Mouse (Mus musculus) monocyte, adult 5-6 weeks (primary cell): ENCODE data around the gene Saxo2. TPM values are rescaled to one million over a fixed set of nuclear protein-coding genes. Genes with fewer than 3 reads are reported as not detected.

Source experiments
- ATAC-seq: fragments of 153-309, 156-312 bp; replicated peaks from 2 replicates; pipeline ENCODE4 v1.8.0; 2017; ENCODE audit warnings: mild to moderate bottlenecking; ENCODE audit not compliant: low TSS enrichment, insufficient number of reproducible peaks, severe bottlenecking, poor library complexity, low FRiP score
- total RNA-seq: library from RNA; stranded (forward); fragments of 200-1000, 200-491, 200-594 nt; gene quantifications from 3 replicates; pipeline ENCODE4 v1.2.3, GENCODE M21; 2017

Gene Saxo2
- not detected in 3 replicates for total RNA-seq

DNA sequence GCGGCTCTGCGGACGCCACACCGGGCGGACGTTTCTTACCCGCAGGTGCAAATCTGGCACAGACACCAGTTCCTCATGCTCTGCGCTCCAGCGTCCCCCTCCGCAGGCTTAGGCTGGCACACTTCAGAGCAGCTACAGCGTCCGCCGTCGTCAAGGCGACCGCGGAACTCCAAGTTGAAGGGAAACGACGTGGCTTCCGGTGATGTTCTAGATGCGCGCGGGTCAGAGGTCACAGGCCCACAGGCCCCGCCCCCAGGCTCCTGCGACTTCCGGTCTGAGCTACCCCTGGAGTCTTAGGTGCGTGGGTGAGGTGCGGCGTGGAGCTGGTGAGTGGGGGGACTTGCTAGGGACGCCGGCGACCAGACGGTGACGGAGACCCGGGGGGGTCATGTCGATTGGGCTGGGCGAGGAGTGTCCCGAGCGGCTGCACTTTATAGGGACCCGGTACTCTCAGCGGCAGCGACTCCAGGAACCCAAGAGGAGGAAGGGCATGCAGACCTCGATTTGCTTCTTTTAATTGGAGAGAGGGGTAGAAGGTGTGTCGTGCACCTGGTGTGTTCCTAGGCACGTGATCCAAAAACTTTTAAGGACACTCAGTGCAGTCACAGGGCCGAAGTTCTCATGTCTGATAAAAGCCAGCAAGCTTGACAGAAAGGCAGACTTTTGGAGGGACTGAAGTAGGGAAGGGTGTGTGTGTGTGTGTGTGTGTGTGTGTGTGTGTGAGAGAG is at the start of gene Saxo2, which contains the start of gene Efl1:
Saxo2 (minus strand) TSS at position 176 of the 728 bp plus-strand sequence.
Efl1 (plus strand) TSS at position 262 of the 728 bp plus-strand sequence.
- ATAC-seq, result peak; percentile 99

DNA sequence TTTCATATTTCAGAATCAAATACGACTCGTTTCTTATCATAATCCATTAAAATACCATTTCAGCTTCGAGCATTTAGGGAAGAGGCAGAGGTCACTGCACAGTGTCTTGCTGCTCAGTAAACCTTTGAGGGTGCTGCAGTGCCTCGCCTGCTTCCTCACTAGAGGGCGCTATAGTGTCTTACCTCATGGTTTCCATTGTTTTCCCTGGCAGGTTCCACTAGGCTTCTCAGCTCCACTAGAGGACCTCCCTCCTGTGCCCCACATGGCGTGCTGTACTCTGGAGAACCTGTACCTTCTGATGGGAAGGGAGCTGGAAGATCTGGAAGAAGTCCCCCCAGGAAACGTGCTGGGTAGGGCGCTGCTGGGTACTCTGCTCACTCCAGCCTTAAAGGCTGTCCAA is 49.3 kb upstream of the Saxo2 start:
- ATAC-seq, result no peak

DNA sequence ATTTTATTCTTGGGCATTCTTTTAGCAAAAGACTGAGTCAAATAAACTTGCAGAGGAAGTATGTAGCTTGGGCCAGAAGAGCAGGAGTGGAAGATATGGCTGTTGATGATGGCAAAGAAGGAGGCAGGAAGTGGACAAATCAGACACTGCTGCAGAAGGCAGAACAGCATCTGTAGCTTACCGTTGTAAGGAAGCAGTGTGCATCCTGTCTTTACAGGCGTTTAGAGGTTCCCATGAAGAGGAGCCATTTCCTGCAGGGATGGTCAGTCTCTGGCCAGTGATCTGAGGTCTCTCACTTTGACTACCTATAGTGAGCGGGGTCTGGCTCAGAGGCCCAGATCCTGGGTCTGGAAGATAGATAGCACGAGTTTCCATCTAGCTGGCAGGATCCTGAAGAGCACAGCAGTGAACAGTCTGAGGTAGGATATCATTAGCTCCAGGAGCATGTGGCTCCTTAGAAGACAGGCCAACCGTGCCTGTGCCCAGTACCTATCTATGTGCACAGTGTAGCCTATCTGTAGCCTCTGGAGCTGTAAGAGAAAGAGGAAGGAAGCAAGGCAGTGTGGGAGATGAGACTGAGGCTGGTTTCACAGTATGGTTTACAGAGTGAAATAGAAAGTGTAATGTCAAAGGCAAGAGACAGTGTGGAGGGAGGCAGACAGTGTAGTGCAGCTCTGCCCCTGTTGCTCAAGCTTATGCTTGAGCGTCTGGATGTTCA is 42.9 kb upstream of the Saxo2 start:
- peak; percentile 68 for ATAC-seq

- ATAC-seq, result no peak
Measured at GRCm38 (mm10) chr7:82688736-82689135, 40.4 kb upstream of the Saxo2 start.

GRCm38 (mm10) chr7:82679901-82680300 is 31.6 kb upstream of the Saxo2 start:
- ATAC-seq, result no peak

- no peak for ATAC-seq
Measured at GRCm38 (mm10) chr7:82676834-82677233, 28.5 kb upstream of the Saxo2 start.

DNA sequence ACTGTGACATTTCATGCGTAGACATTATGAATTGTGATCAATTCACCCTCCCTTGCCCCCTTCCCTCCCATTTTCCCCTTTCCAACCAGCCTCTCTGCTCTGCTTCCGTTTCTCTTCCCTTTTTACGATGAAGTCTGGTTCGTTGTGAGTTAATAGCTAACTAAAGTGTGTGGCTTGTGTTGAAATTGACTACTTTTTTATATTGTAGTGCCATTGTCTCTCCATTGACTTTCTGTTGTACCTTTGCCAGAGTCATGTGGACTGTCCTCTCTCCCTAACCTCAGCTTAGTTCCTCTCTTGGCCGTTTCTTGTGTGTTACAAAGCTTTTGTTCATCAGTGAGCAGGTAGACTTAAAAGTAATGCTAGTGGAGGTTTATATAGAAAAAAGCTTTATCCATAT is 27.7 kb upstream of the Saxo2 start:
- ATAC-seq, result no peak

- ATAC-seq, result no peak
Measured at GRCm38 (mm10) chr7:82664604-82665003, 16.3 kb upstream of the Saxo2 start.

DNA sequence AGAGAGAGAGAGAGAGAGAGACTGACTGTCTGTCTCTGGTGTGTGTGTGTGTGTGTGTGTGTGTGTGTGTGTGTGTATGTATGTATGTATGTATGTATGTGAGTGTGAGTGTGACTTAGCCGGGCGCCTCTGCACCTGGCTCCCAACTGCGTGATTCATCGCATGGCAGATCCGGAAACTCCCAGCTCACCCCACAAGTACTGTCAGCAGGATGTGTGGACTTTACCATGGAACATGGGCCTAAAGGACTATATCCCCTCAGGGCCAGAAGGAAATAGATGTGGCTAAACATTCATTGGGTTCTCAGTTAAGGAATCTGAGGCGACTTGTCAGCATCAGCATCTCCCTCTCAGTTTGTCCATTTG is 735 bp upstream of the Saxo2 start:
- no peak for ATAC-seq

DNA sequence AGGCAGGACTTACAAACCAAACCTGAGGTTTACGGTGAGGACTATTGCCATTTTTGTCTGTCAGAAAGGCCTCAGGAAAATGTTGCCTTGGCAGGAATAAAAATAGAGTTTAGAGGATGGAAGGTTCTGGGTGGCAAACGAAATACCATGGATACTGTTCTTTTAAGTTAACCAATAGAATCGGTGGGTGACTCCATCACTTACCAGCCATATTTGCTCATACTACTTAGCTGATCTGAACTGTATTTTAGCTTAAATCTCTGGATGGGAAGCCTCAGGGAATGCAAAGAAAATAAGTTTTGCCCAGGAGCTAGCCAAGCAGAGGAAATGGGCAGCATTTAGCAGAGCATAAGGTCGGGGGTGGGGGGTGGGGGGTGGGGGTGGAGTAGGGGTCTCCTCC is 419 bp downstream of the Saxo2 start:
- no peak for ATAC-seq

DNA sequence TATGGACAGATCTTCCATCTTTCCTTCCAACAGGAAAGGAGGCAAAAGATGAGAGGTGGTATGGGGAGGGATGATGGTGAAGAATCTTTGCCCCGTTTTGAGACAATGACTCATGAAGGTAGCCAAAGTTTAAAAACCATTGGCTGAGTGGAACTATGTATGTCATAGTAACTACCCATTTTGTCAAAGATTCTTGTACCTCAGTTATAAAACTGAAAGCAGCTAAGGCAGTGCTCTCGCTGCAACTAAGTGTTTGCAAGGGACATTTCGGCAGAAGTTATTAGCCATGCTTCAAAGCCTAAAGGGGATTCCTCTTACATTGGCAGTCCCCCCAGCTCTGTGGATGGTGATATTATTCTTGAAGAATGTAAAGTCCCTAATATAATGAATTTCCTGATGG is 1.1 kb downstream of the Saxo2 start:
- ATAC-seq, result no peak

DNA sequence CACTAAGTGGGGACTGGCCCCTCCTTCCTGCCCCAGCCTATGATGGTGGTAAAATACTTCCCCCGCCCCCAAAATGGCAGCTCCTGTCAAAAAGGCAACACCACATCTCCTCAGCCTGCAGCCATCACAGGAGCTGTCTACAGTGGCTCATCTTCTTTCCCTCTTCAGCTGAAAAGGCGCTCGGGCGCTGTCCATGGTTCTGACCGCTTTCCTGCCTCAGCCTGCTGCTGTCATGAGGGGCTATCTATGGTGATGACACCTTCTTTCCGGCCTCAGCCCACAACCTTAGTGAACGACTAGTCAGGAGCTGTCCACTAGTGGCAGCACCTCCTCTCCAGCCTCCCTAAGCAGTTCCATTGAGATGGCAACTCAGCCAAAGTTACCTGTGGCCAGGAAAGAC is 23.0 kb downstream of the Saxo2 start:
- no peak for ATAC-seq

- ATAC-seq, result no peak
Measured at GRCm38 (mm10) chr7:82609629-82610028, 38.7 kb downstream of the Saxo2 start.

DNA sequence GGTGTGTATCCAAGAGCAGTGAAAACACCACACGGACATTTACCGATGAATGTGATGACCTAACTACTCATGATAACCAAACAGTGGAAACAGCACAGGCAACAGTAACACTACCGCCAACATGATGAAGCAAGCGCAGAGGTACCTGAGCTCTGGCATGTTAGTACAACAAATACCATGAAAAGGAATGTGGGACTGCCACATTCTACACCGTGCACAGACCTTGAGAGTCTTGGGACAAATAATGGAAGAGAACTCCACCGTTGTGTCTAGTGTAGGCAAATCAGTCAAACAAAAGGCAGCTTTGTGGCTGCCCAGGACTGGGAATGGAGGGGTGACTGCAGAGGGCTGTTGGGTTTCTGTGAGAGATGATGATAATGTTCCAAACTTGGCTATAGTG is 42.9 kb downstream of the Saxo2 start:
- no peak for ATAC-seq

GRCm38 (mm10) chr7:82602008-82602407 is 46.3 kb downstream of the Saxo2 start:
- peak; percentile 50; the same call in 1 of the 2 replicates for ATAC-seq

GRCm38 (mm10) chr7:82590931-82591330 is 57.4 kb downstream of the Saxo2 start:
- no peak for ATAC-seq

Other genes starting within 250 kb of the Saxo2 start
- 20.5 to 31.3 TPM (median 28.3 TPM) in 3 replicates for gene Efl1, start 86 bp upstream of the Saxo2 start, total RNA-seq
- 3.3 to 3.8 TPM (median 3.8 TPM) in 3 replicates for gene Mex3b, start 218.8 kb upstream of the Saxo2 start, total RNA-seq